In genomic region chr8:87961108-87961507, GRCm38 (mm10) we compare ENCODE assay signal across 8 mouse cellular contexts. TPM values are rescaled to one million over a fixed set of nuclear protein-coding genes. Genes with fewer than 3 reads are reported as not detected.
DNase-seq lines count a peak whose midpoint lies in the region; TF ChIP-seq lines count a peak whose summit lies in the region.

No protein-coding gene starts in this region.

- no peak overlapping the region for H3K27ac ChIP-seq in spleen, adult 2 months (ENCODE audit: insufficient read depth, low read length)

- H3K36me3 ChIP-seq in spleen, adult 2 months (ENCODE audit: control insufficient read depth, insufficient read depth, low read length): no peaks in the 10 kb centered on the region

- intact Hi-C loops in gastrocnemius, postnatal 14 days (cut with DNase I; ENCODE audit: low total_unique reads): loop anchor here (5.0 to 10.0 kb wide), 3 partner anchors 46 to 299 kb away; no protein-coding TSS in a partner anchor

- peaks cover 2% of the 10 kb centered on the region; the same call in 1 of the 2 replicates for H3K4me1 ChIP-seq in spleen, adult 2 months (ENCODE audit: control insufficient read depth, insufficient read depth, insufficient read length)
- peaks cover 5% of the 10 kb centered on the region; the same call in 1 of the 2 replicates for H3K4me1 ChIP-seq in lung, adult 2 months (ENCODE audit: control insufficient read depth, insufficient read depth, low read length)

- H3K4me3 ChIP-seq in spleen, adult 2 months (ENCODE audit: extremely low read depth, insufficient read depth, insufficient read length): no peak overlapping the region
- no peak overlapping the region for H3K4me3 ChIP-seq in lung, adult 2 months (replicated peaks; ENCODE audit: extremely low read depth, low read depth, low read length)

- 4% methylated on average over 20 of the region's 20 CpGs for WGBS in spleen, adult 2 months
- WGBS in lung, adult 2 months: 2% methylated on average over 20 of the region's 20 CpGs

- TF ChIP-seq CTCF in spleen, adult 2 months (IDR thresholded peaks at IDR 0.05; ENCODE audit: extremely low read depth, insufficient read depth, insufficient read length, insufficient replicate concordance): peak; percentile 27; the same call in 1 of the 2 replicates
- TF ChIP-seq CTCF in lung, adult 2 months (IDR thresholded peaks at IDR 0.05; ENCODE audit: insufficient read depth, low read length): peak; percentile 51

- no peak for DNase-seq in spleen, adult 2 months (ENCODE audit: low read depth in 1 of 2, low spot score in 2 of 2)
- DNase-seq in spleen, postnatal 14 days (ENCODE audit: low spot score in 2 of 2): no peak
- peak; percentile 78 to 80 for DNase-seq in cerebellum, postnatal 10 days
- peak; percentile 54 for DNase-seq in gastrocnemius, postnatal 14 days
- DNase-seq in kidney, adult 11 months: peak; percentile 15
- DNase-seq in lung, adult 2 months: peak; percentile 43
- peak; percentile 71 for DNase-seq in retina, embryonic 14.5 days (ENCODE audit: low spot score)
- DNase-seq in ovary, postnatal 10 days (ENCODE audit: low spot score): no peak

- TF ChIP-seq POLR2A in spleen, adult 2 months (IDR thresholded peaks at IDR 0.05; ENCODE audit: low read depth, low read length): no peak
- TF ChIP-seq POLR2A in lung, adult 2 months (IDR thresholded peaks at IDR 0.05; ENCODE audit: borderline replicate concordance, extremely low read depth, low read depth, low read length): no peak

- peaks cover 40% of the 10 kb centered on the region for H3K27me3 ChIP-seq in spleen, adult 2 months (ENCODE audit: control insufficient read depth, insufficient read depth, low read length)

RNA-seq across cellular contexts. Expression of gene Zfp423, which starts 1.7 kb away (rescaled TPM):
- polyA plus RNA-seq in spleen, adult 2 months (2012; rRNA removed): 4.6 and 5.3 TPM in 2 replicates
- 10 to 100 TPM; 15.7 to 15.9 TPM for total RNA-seq in gastrocnemius, postnatal 14 days (2021)
- 6.4 and 7.5 TPM in 2 replicates for polyA plus RNA-seq in lung, adult 2 months (2012; rRNA removed)

Comparison
In these comparisons a context has a peak if more than half of its experiments do, and no peak if none do; other contexts are left out.
1. DNase-seq: peak in cerebellum, postnatal 10 days (2 of 2), gastrocnemius, postnatal 14 days (single experiment), kidney, adult 11 months (single experiment), lung, adult 2 months (single experiment) and retina, embryonic 14.5 days (single experiment); none in spleen, adult 2 months (0 of 2), spleen, postnatal 14 days (0 of 2) and ovary, postnatal 10 days (single experiment).